Comparison of ENCODE assay signal across 23 mouse cellular contexts in genomic region chr2:13708785-13709184, GRCm38 (mm10).
"Had no signal": no experiment of that assay in that cellular context is flagged by ENCODE, and none has a peak within 500 bp of the region (broad histone marks: within the 10 kb centered on the region; RNA-seq: fewer than 3 reads in every experiment).

No protein-coding gene starts in this region.

- H3K27me3 ChIP-seq: limb, embryonic 13.5 days; liver, embryonic 12.5 days; liver, embryonic 15.5 days; midbrain, embryonic 12.5 days; midbrain, embryonic 15.5 days; neural tube, embryonic 13.5 days had no signal

- H3K27ac ChIP-seq: layer of hippocampus, adult 2 months; limb, embryonic 10.5 days; limb, embryonic 13.5 days; liver, embryonic 12.5 days; liver, embryonic 15.5 days; midbrain, embryonic 12.5 days; midbrain, embryonic 15.5 days; neural tube, embryonic 13.5 days had no signal

- H3K4me1 ChIP-seq: limb, embryonic 10.5 days; limb, embryonic 13.5 days; liver, embryonic 12.5 days; liver, embryonic 15.5 days; midbrain, embryonic 12.5 days; midbrain, embryonic 15.5 days; neural tube, embryonic 13.5 days had no signal

- H3K4me3 ChIP-seq: layer of hippocampus, adult 2 months; limb, embryonic 10.5 days; limb, embryonic 13.5 days; liver, embryonic 12.5 days; liver, embryonic 15.5 days; midbrain, embryonic 12.5 days; midbrain, embryonic 15.5 days; myocyte; neural tube, embryonic 13.5 days had no signal

- ATAC-seq: inflammation-experienced regulatory T-cells, adult 6 months; intestine, embryonic 16.5 days; liver, embryonic 12.5 days; midbrain, embryonic 15.5 days had no signal

- H3K9me3 ChIP-seq: limb, embryonic 10.5 days; limb, embryonic 13.5 days; liver, embryonic 12.5 days; liver, embryonic 15.5 days; midbrain, embryonic 12.5 days; midbrain, embryonic 15.5 days; neural tube, embryonic 13.5 days had no signal

- H3K36me3 ChIP-seq: limb, embryonic 10.5 days; limb, embryonic 13.5 days; liver, embryonic 12.5 days; liver, embryonic 15.5 days; midbrain, embryonic 12.5 days; midbrain, embryonic 15.5 days; neural tube, embryonic 13.5 days had no signal

- DNase-seq: kidney, adult 18-20 months; kidney, adult 9 months; kidney, postnatal 14 days; layer of hippocampus, adult 9-11 months; liver; lung, adult 18-20 months; lung, postnatal 10 days; lung, postnatal 36 days; retina, postnatal 1 day; thymus, adult 2 months; thymus, postnatal 14 days; thymus, postnatal 4 days had no signal

- H3K4me2 ChIP-seq: limb, embryonic 13.5 days; liver, embryonic 12.5 days; liver, embryonic 15.5 days; midbrain, embryonic 12.5 days; midbrain, embryonic 15.5 days; neural tube, embryonic 13.5 days had no signal

- H3K9ac ChIP-seq: limb, embryonic 13.5 days; liver, embryonic 12.5 days; liver, embryonic 15.5 days; midbrain, embryonic 12.5 days; midbrain, embryonic 15.5 days; neural tube, embryonic 13.5 days had no signal
